Mouse (Mus musculus): ENCODE measurements at regions not wholly inside any gene's neighbourhood (a gene's known extent, or its start where the extent isn't known, plus 50 kb on each side); places are given as distances from the start of the nearest gene placed in this dataset.

GRCm38 (mm10) chr3:101749841-101750240, 98.9 kb downstream of the Mab21l3 start:
- no peak for TF ChIP-seq EP300 (IDR thresholded peaks at IDR 0.05; ENCODE audit: low read depth)
- no peak for TF ChIP-seq CTCF (IDR thresholded peaks at IDR 0.05; ENCODE audit: low read depth)
- Histone ChIP-seq H3K9me3 (ENCODE audit: low read length) (no peaks in the 10 kb centered on the region), H3K9ac (replicated peaks) (no peak overlapping the region), H3K4me2 (ENCODE audit: low read depth, low read length) (no peak overlapping the region), H3K27ac (ENCODE audit: low read depth) (no peak overlapping the region), H3K4me3 (ENCODE audit: low read depth, low read length) (no peak overlapping the region), H3K4me1 (ENCODE audit: insufficient read depth) (no peaks in the 10 kb centered on the region), H3K27me3 (ENCODE audit: insufficient read depth, low read length) (no peaks in the 10 kb centered on the region), H3K36me3 (replicated peaks; ENCODE audit: insufficient read depth, low read length) (no peaks in the 10 kb centered on the region)
- DNase-seq = no peak
- 58% methylated on average over 3 of the region's 3 CpGs for WGBS (ENCODE audit: insufficient replicate concordance)
- no peak for ATAC-seq

GRCm38 (mm10) chr3:101749031-101749632, 99.6 kb downstream of the Mab21l3 start:
- Histone ChIP-seq H3K27me3 (ENCODE audit: insufficient read depth, low read length) (no peaks in the 10 kb centered on the region), H3K9me3 (ENCODE audit: low read length) (no peaks in the 10 kb centered on the region), H3K4me2 (ENCODE audit: low read depth, low read length) (no peak overlapping the region), H3K27ac (ENCODE audit: low read depth) (no peak overlapping the region), H3K4me1 (ENCODE audit: insufficient read depth) (no peaks in the 10 kb centered on the region), H3K4me3 (ENCODE audit: low read depth, low read length) (no peak overlapping the region), H3K9ac (replicated peaks) (no peak overlapping the region), H3K36me3 (replicated peaks; ENCODE audit: insufficient read depth, low read length) (no peaks in the 10 kb centered on the region)
- DNase-seq (no peak), ATAC-seq (no peak)
- no peak for TF ChIP-seq EP300 (IDR thresholded peaks at IDR 0.05; ENCODE audit: low read depth)
- no peak for TF ChIP-seq CTCF (IDR thresholded peaks at IDR 0.05; ENCODE audit: low read depth)
- WGBS (ENCODE audit: insufficient replicate concordance) = 78% methylated on average over 3 of the region's 3 CpGs

GRCm38 (mm10) chr3:101748186-101748585, 100.6 kb downstream of the Mab21l3 start:
- Histone ChIP-seq H3K9ac (replicated peaks) (no peak overlapping the region), H3K4me3 (ENCODE audit: low read depth, low read length) (no peak overlapping the region), H3K27ac (ENCODE audit: low read depth) (no peak overlapping the region), H3K27me3 (ENCODE audit: insufficient read depth, low read length) (no peaks in the 10 kb centered on the region), H3K4me2 (ENCODE audit: low read depth, low read length) (no peak overlapping the region), H3K9me3 (ENCODE audit: low read length) (no peaks in the 10 kb centered on the region), H3K4me1 (ENCODE audit: insufficient read depth) (no peaks in the 10 kb centered on the region), H3K36me3 (replicated peaks; ENCODE audit: insufficient read depth, low read length) (no peaks in the 10 kb centered on the region)
- no peak for TF ChIP-seq EP300 (IDR thresholded peaks at IDR 0.05; ENCODE audit: low read depth)
- no peak for TF ChIP-seq CTCF (IDR thresholded peaks at IDR 0.05; ENCODE audit: low read depth)
- DNase-seq = no peak
- no peak for ATAC-seq
- WGBS (ENCODE audit: insufficient replicate concordance) = 31% methylated on average over 4 of the region's 4 CpGs

GRCm38 (mm10) chr3:101740906-101741305, 107.9 kb downstream of the Mab21l3 start:
- H3K4me1 ChIP-seq (ENCODE audit: insufficient read depth) = no peaks in the 10 kb centered on the region
- no peaks in the 10 kb centered on the region for H3K9me3 ChIP-seq (ENCODE audit: low read length)
- H3K4me2 ChIP-seq (ENCODE audit: low read depth, low read length) = no peak overlapping the region
- TF ChIP-seq CTCF (IDR thresholded peaks at IDR 0.05; ENCODE audit: low read depth) = no peak
- TF ChIP-seq EP300 (IDR thresholded peaks at IDR 0.05; ENCODE audit: low read depth) = no peak
- no peak for ATAC-seq
- WGBS (ENCODE audit: insufficient replicate concordance) = 79% methylated on average over 4 of the region's 4 CpGs
- no peak for DNase-seq
- no peaks in the 10 kb centered on the region for H3K27me3 ChIP-seq (ENCODE audit: insufficient read depth, low read length)
- no peaks in the 10 kb centered on the region for H3K36me3 ChIP-seq (replicated peaks; ENCODE audit: insufficient read depth, low read length)
- H3K4me3 ChIP-seq (ENCODE audit: low read depth, low read length) = no peak overlapping the region
- no peak overlapping the region for H3K9ac ChIP-seq (replicated peaks)
- H3K27ac ChIP-seq (ENCODE audit: low read depth) = no peak overlapping the region

- H3K9me3 ChIP-seq (ENCODE audit: low read length) = no peaks in the 10 kb centered on the region; the same call in 1 of the 2 replicates
Measured at GRCm38 (mm10) chr3:101737197-101737596, 111.6 kb downstream of the Mab21l3 start.

GRCm38 (mm10) chr3:101729044-101729443, 119.7 kb downstream of the Mab21l3 start:
- no peaks in the 10 kb centered on the region; the same call in 1 of the 2 replicates for H3K9me3 ChIP-seq (ENCODE audit: low read length)
- H3K4me3 ChIP-seq (ENCODE audit: low read depth, low read length) = no peak overlapping the region
- ATAC-seq (no peak), DNase-seq (no peak)
- H3K27me3 ChIP-seq (ENCODE audit: insufficient read depth, low read length) = no peaks in the 10 kb centered on the region
- 79% methylated on average over 3 of the region's 3 CpGs for WGBS (ENCODE audit: insufficient replicate concordance)
- no peak overlapping the region for H3K4me2 ChIP-seq (ENCODE audit: low read depth, low read length)
- no peak overlapping the region for H3K27ac ChIP-seq (ENCODE audit: low read depth)
- no peak overlapping the region for H3K9ac ChIP-seq (replicated peaks)
- TF ChIP-seq CTCF (IDR thresholded peaks at IDR 0.05; ENCODE audit: low read depth) (no peak), EP300 (IDR thresholded peaks at IDR 0.05; ENCODE audit: low read depth) (no peak)
- no peaks in the 10 kb centered on the region for H3K36me3 ChIP-seq (replicated peaks; ENCODE audit: insufficient read depth, low read length)
- H3K4me1 ChIP-seq (ENCODE audit: insufficient read depth) = no peaks in the 10 kb centered on the region

More at GRCm38 (mm10) chr3:101737197-101737596, 111.6 kb downstream of the Mab21l3 start:
- no peaks in the 10 kb centered on the region for H3K36me3 ChIP-seq (replicated peaks; ENCODE audit: insufficient read depth, low read length)
- no peaks in the 10 kb centered on the region for H3K27me3 ChIP-seq (ENCODE audit: insufficient read depth, low read length)
- no peaks in the 10 kb centered on the region for H3K4me1 ChIP-seq (ENCODE audit: insufficient read depth)
- 83% methylated on average over 6 of the region's 6 CpGs for WGBS (ENCODE audit: insufficient replicate concordance)
- no peak overlapping the region for H3K9ac ChIP-seq (replicated peaks)
- no peak overlapping the region for H3K4me3 ChIP-seq (ENCODE audit: low read depth, low read length)
- ATAC-seq = no peak
- no peak overlapping the region for H3K27ac ChIP-seq (ENCODE audit: low read depth)
- TF ChIP-seq CTCF (IDR thresholded peaks at IDR 0.05; ENCODE audit: low read depth) (no peak), EP300 (IDR thresholded peaks at IDR 0.05; ENCODE audit: low read depth) (no peak)
- DNase-seq = no peak
- H3K4me2 ChIP-seq (ENCODE audit: low read depth, low read length) = no peak overlapping the region

Data from liver, postnatal 0 days (tissue).